Mouse (Mus musculus) midbrain, postnatal 0 days (tissue): ENCODE results near the gene Hsf5. TPM values are rescaled to one million over a fixed set of nuclear protein-coding genes. Genes with fewer than 3 reads are reported as not detected.

Experiments
- ATAC-seq: fragments of 200-750 bp; cut with Nextera tagmentation; 2 replicates; pipeline ENCODE4 v1.8.0; 2017; ENCODE audit warnings: moderate number of reproducible peaks, mild to moderate bottlenecking, moderate TSS enrichment, moderate library complexity; ENCODE audit not compliant: low FRiP score
- DNase-seq: peaks from one replicate; pipeline ENCODE4 v3.0.0-alpha.2; 2015; ENCODE audit warnings: low spot score
- H3K27ac ChIP-seq: fragments of 300-500 bp; sonication (generic); 2 replicates; pipeline ENCODE4 v1.5.1; 2014; ENCODE audit warnings: low read depth, mild to moderate bottlenecking, low read length, mixed read lengths
- H3K27me3 ChIP-seq: fragments of 300-500 bp; sonication (generic); 2 replicates; pipeline ENCODE4 v1.6.1; 2014; ENCODE audit warnings: low read length, control low read depth, mixed read lengths; ENCODE audit not compliant: insufficient read depth
- H3K36me3 ChIP-seq: fragments of 300-500 bp; sonication (generic); 2 replicates; pipeline ENCODE4 v1.6.1; 2014; ENCODE audit warnings: low read length, control low read depth, mixed read lengths; ENCODE audit not compliant: insufficient read depth
- H3K4me1 ChIP-seq: fragments of 300-500 bp; sonication (generic); 2 replicates; pipeline ENCODE4 v1.6.1; 2014; ENCODE audit warnings: mild to moderate bottlenecking, control low read depth, antibody characterized with exemption, low read length, mixed read lengths; ENCODE audit not compliant: insufficient read depth
- H3K4me2 ChIP-seq: fragments of 300-500 bp; sonication (generic); 2 replicates; pipeline ENCODE4 v1.6.1; 2014; ENCODE audit warnings: low read depth, mild to moderate bottlenecking, low read length, mixed read lengths; ENCODE audit not compliant: poor library complexity, severe bottlenecking
- H3K4me3 ChIP-seq: fragments of 300-500 bp; sonication (generic); 2 replicates; pipeline ENCODE4 v1.5.1; 2014; ENCODE audit warnings: low read depth, mild to moderate bottlenecking, low read length, moderate library complexity
- H3K9ac ChIP-seq: fragments of 300-500 bp; sonication (generic); replicated peaks from 2 replicates; pipeline ENCODE4 v1.6.1; 2014; ENCODE audit warnings: mild to moderate bottlenecking, low read length, moderate library complexity, mixed read lengths; ENCODE audit not compliant: poor library complexity, severe bottlenecking
- H3K9me3 ChIP-seq: fragments of 300-500 bp; sonication (generic); 2 replicates; pipeline ENCODE4 v1.6.1; 2016; ENCODE audit warnings: low read length, control low read depth
- CTCF ChIP-seq: IDR thresholded peaks from 2 replicates; pipeline ENCODE4 v1.5.1; 2016; ENCODE audit warnings: antibody characterized with exemption, mild to moderate bottlenecking
- WGBS: fragments of 180-500 bp; shearing (Covaris S2); extraction: QIAGEN DNeasy Blood & Tissue Kit; methylation state at CpG from one replicate; pipeline ENCODE4 v1.1.7; 2014; 5-methylcytosine and 5-hydroxymethylcytosine counted together
- polyA plus RNA-seq: library from polyadenylated mRNA; unstranded; fragments of >200 nt; fragmentation: Nextera tagmentation; extraction: Ambion mirVana; gene quantifications from 2 replicates; pipeline ENCODE4 v1.2.1, GENCODE M21; 2015
- total RNA-seq: library from RNA; depleted of rRNA; stranded (reverse); fragments of >200 nt; gene quantifications from 2 replicates; pipeline ENCODE4 v1.2.3, GENCODE M21; 2014

Gene Hsf5
- total and polyA plus RNA-seq, 2 experiments from 2014 or later: 0.11 to 0.25 TPM

DNA sequence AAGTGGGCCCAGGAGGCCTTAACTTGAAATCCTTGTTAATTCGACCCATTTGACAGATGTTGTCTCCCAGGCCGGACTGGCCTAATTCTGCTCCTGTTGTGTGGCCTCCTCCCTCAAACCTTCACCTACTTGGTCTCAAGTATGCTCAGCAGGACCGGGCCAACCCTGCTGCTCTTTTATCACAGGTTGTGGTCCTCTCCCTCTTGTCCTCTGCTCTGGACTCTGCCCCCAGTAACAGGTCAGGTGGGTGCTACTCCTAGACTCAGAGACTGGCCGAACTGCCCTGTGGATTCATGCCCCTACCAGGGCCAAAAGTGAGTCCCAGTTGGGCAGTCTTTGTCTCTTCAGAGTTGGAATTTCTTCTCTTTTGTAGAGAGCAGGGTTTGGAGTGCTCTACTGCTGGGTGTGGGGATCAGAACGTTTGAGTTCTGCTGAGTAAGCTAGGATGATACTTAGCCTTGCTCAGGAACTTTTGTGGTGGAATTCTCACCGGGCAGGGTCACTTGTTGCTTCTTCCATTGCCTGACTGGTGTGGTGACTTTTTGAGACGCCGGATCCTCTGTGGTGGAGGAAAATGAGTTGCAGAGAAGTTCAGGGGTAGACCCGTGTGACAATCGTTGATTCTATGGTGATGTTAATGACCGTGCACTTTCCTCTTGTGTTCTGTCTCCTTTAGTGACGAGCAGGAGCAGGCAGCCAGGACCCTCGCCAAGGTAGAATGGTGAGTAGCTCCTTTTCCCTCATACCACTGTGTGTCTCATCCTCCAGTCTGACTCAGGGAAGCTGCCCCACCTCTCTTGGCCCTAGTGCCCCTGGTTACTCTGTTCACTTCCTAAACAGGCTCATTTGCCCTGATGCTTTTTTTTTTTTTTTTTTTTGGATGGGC, 24.0 kb upstream of the Hsf5 start:
- ATAC-seq (no peak), DNase-seq (no peak)
- no peaks in the 10 kb centered on the region for H3K9me3 ChIP-seq
- peaks cover 15% of the 10 kb centered on the region for H3K4me1 ChIP-seq
- H3K4me3 ChIP-seq: peak overlapping the region; percentile 74
- 35% methylated on average over 13 of the region's 13 CpGs for WGBS
- TF ChIP-seq CTCF: no peak
- peak overlapping the region; percentile 61 for H3K4me2 ChIP-seq
- no peaks in the 10 kb centered on the region for H3K27me3 ChIP-seq
- H3K27ac ChIP-seq: peak overlapping the region; percentile 81
- peak overlapping the region; percentile 76 for H3K9ac ChIP-seq
- H3K36me3 ChIP-seq: peaks cover 8% of the 10 kb centered on the region

DNA sequence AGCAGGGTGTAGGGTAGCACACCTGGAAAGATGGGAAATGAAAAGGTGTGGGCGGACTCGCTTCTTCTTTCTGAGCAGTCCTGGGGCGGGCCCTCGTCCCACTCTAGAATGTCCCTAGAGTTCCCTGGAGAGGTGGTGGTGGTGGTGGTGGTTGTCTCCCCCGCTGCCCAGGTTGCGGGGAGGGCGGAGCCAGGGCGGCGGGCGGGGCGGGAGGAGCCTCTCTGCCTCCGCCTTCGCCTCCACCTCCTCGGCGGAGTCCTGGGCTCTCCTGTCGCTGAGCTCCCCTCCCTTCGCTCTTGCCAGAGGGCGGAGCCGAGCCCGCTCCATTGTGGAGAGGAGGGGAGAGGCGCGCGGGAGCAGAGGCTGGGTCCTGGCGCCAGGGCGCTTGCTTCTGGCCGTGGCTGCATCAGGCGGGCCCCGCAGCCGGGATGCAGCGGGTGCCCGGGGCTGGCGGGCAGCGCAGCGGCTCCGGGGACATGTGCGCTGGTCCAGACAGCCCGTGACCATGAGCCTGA, 21.6 kb upstream of the Hsf5 start:
- WGBS: 2% methylated on average over 21 of the region's 37 CpGs

DNA sequence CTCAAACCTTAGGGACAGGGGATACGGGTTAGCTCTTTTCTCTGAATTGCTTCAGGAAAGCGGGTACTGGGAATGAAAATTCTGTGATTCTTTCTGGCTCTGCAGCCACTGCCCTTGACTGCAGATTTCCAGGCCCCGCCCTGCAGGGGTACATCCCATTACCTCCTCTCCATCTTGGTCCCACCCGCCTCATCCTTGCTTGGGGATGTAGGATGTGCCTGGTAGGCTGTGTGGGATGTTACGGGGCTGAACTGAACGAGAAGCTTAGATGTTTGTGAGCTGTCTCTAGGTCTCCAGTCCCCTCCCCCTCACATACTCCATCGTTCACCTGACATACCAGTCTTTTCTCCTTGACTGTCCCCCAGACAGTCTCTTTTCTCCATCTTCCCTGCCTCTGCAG, 21.0 kb upstream of the Hsf5 start:
- H3K9ac ChIP-seq: peak overlapping the region; percentile 79
- peak overlapping the region; percentile 64 for H3K4me3 ChIP-seq
- H3K27ac ChIP-seq: peak overlapping the region; percentile 79
- TF ChIP-seq CTCF: no peak
- H3K36me3 ChIP-seq: peaks cover 36% of the 10 kb centered on the region
- H3K9me3 ChIP-seq: no peaks in the 10 kb centered on the region
- ATAC-seq (no peak), DNase-seq (peak; percentile 22)
- H3K27me3 ChIP-seq: no peaks in the 10 kb centered on the region
- peaks cover 8% of the 10 kb centered on the region for H3K4me1 ChIP-seq
- H3K4me2 ChIP-seq: peak overlapping the region; percentile 79
- 4% methylated on average over 7 of the region's 7 CpGs for WGBS

More for the DNA sequence above, 21.6 kb upstream of the Hsf5 start:
- Histone ChIP-seq H3K4me1 (peaks cover 12% of the 10 kb centered on the region), H3K9ac (peak overlapping the region; percentile 79), H3K4me3 (peak overlapping the region; percentile 64), H3K36me3 (peaks cover 30% of the 10 kb centered on the region), H3K9me3 (no peaks in the 10 kb centered on the region), H3K27me3 (no peaks in the 10 kb centered on the region), H3K4me2 (peak overlapping the region; percentile 79), H3K27ac (peak overlapping the region; percentile 79)
- DNase-seq: peak; percentile 90
- ATAC-seq: peak; percentile 25; the same call in 1 of the 2 replicates
- TF ChIP-seq CTCF: peak; percentile 16; the same call in 1 of the 2 replicates

DNA sequence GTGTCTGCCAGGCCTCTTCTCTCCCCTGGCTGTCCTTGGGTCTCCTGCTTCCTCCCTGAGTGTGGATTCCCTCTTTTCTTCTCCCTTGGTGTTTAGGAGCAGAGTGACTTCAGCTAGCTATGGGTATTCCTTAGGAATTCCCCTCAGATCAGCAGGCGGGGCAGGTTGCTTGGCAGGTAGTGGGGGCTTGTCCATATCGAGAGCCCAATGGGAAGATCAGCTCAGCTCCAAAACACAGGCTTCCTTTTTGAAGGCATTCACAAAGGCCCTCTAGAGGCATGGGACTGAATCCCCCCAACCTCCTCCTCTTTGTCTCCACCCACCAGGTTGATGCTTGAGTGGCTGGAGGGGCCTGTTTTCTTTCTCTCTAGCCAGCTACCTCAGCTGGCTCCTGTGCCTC, 20.5 kb upstream of the Hsf5 start:
- 21% methylated on average over 2 of the region's 2 CpGs for WGBS
- Histone ChIP-seq H3K27ac (peak overlapping the region; percentile 79), H3K27me3 (no peaks in the 10 kb centered on the region), H3K4me2 (peak overlapping the region; percentile 79), H3K36me3 (peaks cover 39% of the 10 kb centered on the region), H3K9me3 (no peaks in the 10 kb centered on the region), H3K4me3 (peak overlapping the region; percentile 64), H3K9ac (peak overlapping the region; percentile 79), H3K4me1 (peaks cover 8% of the 10 kb centered on the region)
- peak; percentile 48 for TF ChIP-seq CTCF
- ATAC-seq: no peak
- DNase-seq: peak; percentile 71

DNA sequence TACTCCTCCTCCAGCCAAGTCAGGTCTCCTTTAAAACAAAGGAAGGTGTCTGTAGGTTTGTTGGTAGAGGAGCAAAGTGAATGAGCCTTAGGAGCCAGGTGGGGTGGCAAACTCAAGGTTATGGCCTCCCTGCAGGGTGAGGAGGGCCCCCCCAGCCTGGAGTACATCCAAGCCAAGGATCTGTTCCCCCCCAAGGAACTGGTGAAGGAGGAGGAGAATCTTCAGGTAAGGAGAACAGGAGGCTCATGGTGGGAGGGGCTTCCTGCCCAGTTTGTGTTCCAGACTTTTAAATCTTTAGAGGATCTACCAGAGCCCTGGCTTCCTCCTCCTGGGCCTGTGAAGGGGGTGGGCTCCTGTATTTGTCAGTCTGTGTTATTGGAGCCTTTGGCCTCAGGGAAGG, 19.9 kb upstream of the Hsf5 start:
- TF ChIP-seq CTCF: no peak
- no peak for DNase-seq
- Histone ChIP-seq H3K27me3 (no peaks in the 10 kb centered on the region), H3K4me2 (peak overlapping the region; percentile 79), H3K4me1 (peaks cover 8% of the 10 kb centered on the region), H3K27ac (peak overlapping the region; percentile 79), H3K4me3 (peak overlapping the region; percentile 64), H3K9ac (peak overlapping the region; percentile 79; the same call in 1 of the 2 replicates), H3K9me3 (no peaks in the 10 kb centered on the region), H3K36me3 (peaks cover 44% of the 10 kb centered on the region)
- no peak for ATAC-seq
